Mouse (Mus musculus) cerebellum, adult 9-10 months (tissue): ENCODE measurements around the gene Syndig1.

Experiments used
- DNase-seq: peaks from one replicate; pipeline ENCODE4 v3.0.0; 2022

The Syndig1 gene

GRCm38 (mm10) chr2:149983107-149983506, 154.1 kb downstream of the Syndig1 start:
- DNase-seq: no peak

GRCm38 (mm10) chr2:149987610-149988009, 158.6 kb downstream of the Syndig1 start:
- no peak for DNase-seq

GRCm38 (mm10) chr2:149991506-149991905, 162.5 kb downstream of the Syndig1 start:
- DNase-seq: no peak

GRCm38 (mm10) chr2:149992921-149993320, 163.9 kb downstream of the Syndig1 start:
- DNase-seq: no peak

DNA sequence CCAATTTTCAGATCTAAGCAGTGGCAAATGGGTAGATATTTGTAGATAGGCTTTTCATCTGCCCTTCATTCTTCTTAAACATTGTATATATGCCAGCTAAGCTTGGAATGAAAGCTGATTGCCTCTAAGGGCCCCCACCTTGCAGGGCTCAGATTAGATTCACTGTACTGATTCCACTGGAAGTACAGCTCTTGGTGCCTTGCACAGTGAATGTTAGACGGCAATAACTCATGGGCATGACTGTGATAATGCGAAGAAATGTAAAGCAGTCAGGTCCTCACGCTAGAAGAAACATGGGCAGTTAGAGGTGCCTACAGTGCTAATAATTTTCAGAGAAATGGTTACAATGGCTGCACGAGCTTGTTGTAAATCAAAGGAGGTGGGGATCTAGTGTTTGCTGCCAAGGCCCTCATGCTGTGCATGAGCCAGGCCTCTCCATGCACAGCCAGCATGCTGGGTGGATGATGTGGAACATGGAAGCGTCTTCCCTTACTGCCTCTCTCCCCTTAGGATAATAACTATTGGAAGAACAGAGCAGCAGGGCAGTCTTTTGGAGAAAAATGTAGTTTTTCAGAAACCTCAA, 167.5 kb downstream of the Syndig1 start:
- DNase-seq: no peak

GRCm38 (mm10) chr2:149997657-149998056, 168.6 kb downstream of the Syndig1 start:
- DNase-seq: no peak

- DNase-seq: peak; percentile 18
These were observed 169.5 kb downstream of the Syndig1 start for GRCm38 (mm10) chr2:149998373-149999108.

DNA sequence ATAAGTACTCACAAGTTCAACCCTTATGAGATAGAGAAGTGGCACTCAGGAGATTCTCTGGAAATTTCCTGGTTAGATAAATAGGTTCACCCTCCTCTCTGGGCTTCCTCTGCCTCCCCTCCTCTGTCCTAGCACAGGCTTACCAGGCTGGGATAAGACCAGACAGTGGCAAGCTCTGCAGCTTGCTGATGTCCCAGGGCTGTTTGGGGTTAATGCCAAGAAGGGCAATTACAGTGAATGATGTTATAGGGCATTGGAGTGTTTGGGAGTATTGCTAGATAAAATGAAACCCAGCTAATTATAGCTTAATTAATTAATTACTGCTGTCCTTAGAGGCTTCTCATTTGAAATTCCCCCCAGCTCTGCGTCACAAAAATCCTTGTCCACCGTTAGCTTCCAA, 171.6 kb downstream of the Syndig1 start:
- no peak for DNase-seq

GRCm38 (mm10) chr2:150003499-150003898, 174.5 kb downstream of the Syndig1 start:
- DNase-seq: no peak

- DNase-seq: no peak
These were observed 183.9 kb downstream of the Syndig1 start for GRCm38 (mm10) chr2:150012787-150013346.

- no peak for DNase-seq
These were observed 184.8 kb downstream of the Syndig1 start for GRCm38 (mm10) chr2:150013785-150014184.

GRCm38 (mm10) chr2:150016303-150016702, 187.3 kb downstream of the Syndig1 start:
- DNase-seq: no peak

DNA sequence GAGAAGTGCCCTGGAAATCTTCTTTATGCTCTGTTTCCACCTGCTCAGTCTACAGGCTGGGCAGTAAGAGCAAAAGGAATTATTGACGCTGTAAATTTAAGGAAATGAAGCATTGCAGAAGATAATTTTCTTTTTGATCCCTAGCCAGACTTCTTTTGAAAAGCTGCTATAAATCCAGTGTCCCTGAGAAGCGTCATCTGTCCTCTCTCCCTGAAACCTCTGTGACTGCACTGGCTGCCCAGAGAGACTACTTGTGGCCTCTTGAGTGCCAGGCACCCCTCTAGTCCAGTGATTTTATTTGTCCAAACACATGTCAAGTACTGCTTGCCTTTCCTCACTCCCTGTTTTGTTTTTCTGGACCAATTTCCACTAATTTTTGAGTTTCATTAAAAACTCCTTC, 191.7 kb downstream of the Syndig1 start:
- no peak for DNase-seq

DNA sequence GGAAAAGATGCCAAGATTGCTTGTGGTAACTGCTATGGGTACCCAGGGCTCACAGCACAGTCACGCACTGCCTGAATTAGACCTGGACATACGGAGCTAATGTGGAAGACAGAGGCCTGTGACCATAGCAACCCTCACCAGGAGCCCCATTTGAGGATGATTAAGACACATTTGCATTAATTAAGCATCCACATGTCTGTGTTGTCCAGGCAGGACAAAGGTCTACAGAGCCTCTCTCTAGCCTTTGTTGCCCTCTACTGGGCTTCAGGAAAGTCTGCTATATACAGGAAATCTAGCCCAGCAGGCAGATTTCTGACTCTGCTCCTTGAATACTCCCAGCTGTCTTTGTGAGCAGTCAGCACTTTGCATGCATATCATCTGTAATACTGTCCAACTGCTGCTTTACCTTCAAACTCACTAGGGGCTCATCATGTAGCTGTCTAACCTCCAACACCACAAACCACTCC, 194.9 kb downstream of the Syndig1 start:
- DNase-seq: peak; percentile 59

DNA sequence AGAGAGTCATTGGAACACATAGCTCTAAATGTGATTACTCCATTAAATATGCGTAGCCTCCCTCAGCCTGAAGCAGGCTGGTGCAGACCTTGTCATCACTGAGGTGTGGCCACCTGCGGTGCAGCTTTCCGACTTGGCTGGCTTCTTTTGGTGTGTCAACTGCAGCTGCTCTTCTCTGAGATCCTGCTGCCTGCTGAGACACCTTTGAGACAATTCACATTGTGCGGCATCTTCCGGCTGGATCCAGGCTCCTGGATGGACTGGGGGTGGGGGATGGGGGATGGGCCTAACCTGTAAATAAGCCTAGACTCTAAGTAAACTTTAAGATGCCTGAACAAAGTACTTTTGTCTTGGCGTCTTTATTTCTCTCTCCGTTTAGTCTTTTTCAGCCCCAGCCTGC, 214.5 kb downstream of the Syndig1 start:
- no peak for DNase-seq
